Mouse (Mus musculus): ENCODE measurements around the gene Sf3b1. TPM values are rescaled to one million over a fixed set of nuclear protein-coding genes. Genes with fewer than 3 reads are reported as not detected.
"Not testable (repeated sequence)": the region's sequence is repeated elsewhere in the genome, so short reads cannot be mapped to it uniquely, and the experiment has no call there.

Gene Sf3b1
- polyA plus RNA-seq, 1 experiment from 2014 or later = 117 TPM

GRCm38 (mm10) chr1:54966858-54967257, 60.4 kb downstream of the Sf3b1 start:
- peak; percentile 26 for DNase-seq
- TF ChIP-seq EP300 (IDR thresholded peaks at IDR 0.05; ENCODE audit: low read depth) (no peak), CTCF (IDR thresholded peaks at IDR 0.05; ENCODE audit: low read depth) (no peak)
- WGBS (ENCODE audit: insufficient replicate concordance) = 85% methylated on average over 3 of the region's 3 CpGs
- peak; percentile 79 for ATAC-seq
- no peaks in the 10 kb centered on the region for H3K36me3 ChIP-seq (replicated peaks; ENCODE audit: insufficient read depth, low read length)
- no peaks in the 10 kb centered on the region for H3K9me3 ChIP-seq (ENCODE audit: low read length)
- no peak overlapping the region for H3K9ac ChIP-seq (replicated peaks)
- no peak overlapping the region for H3K4me2 ChIP-seq (ENCODE audit: low read depth, low read length)
- no peak overlapping the region for H3K27ac ChIP-seq (ENCODE audit: low read depth)
- no peak overlapping the region for H3K4me3 ChIP-seq (ENCODE audit: low read depth, low read length)
- H3K27me3 ChIP-seq (ENCODE audit: insufficient read depth, low read length) = no peaks in the 10 kb centered on the region
- no peaks in the 10 kb centered on the region for H3K4me1 ChIP-seq (ENCODE audit: insufficient read depth)

GRCm38 (mm10) chr1:54965159-54965995, 61.9 kb downstream of the Sf3b1 start:
- Histone ChIP-seq H3K9ac (replicated peaks) (no peak overlapping the region), H3K4me3 (ENCODE audit: low read depth, low read length) (no peak overlapping the region), H3K27me3 (ENCODE audit: insufficient read depth, low read length) (no peaks in the 10 kb centered on the region), H3K4me1 (ENCODE audit: insufficient read depth) (no peaks in the 10 kb centered on the region), H3K27ac (ENCODE audit: low read depth) (no peak overlapping the region), H3K36me3 (replicated peaks; ENCODE audit: insufficient read depth, low read length) (no peaks in the 10 kb centered on the region), H3K9me3 (ENCODE audit: low read length) (no peaks in the 10 kb centered on the region), H3K4me2 (ENCODE audit: low read depth, low read length) (no peak overlapping the region)
- TF ChIP-seq EP300 (IDR thresholded peaks at IDR 0.05; ENCODE audit: low read depth) (no peak), CTCF (IDR thresholded peaks at IDR 0.05; ENCODE audit: low read depth) (no peak)
- 76% methylated on average over 11 of the region's 11 CpGs for WGBS (ENCODE audit: insufficient replicate concordance)
- DNase-seq (no peak), ATAC-seq (no peak)

GRCm38 (mm10) chr1:54961724-54962123, 65.6 kb downstream of the Sf3b1 start:
- no peaks in the 10 kb centered on the region for H3K36me3 ChIP-seq (replicated peaks; ENCODE audit: insufficient read depth, low read length)
- DNase-seq = no peak
- H3K9ac ChIP-seq (replicated peaks) = no peak overlapping the region
- H3K4me1 ChIP-seq (ENCODE audit: insufficient read depth) = no peaks in the 10 kb centered on the region
- no peak for TF ChIP-seq CTCF (IDR thresholded peaks at IDR 0.05; ENCODE audit: low read depth)
- no peak for TF ChIP-seq EP300 (IDR thresholded peaks at IDR 0.05; ENCODE audit: low read depth)
- H3K27me3 ChIP-seq (ENCODE audit: insufficient read depth, low read length) = no peaks in the 10 kb centered on the region
- WGBS (ENCODE audit: insufficient replicate concordance) = 86% methylated on average over 9 of the region's 9 CpGs
- no peak for ATAC-seq
- no peak overlapping the region for H3K4me3 ChIP-seq (ENCODE audit: low read depth, low read length)
- no peak overlapping the region for H3K27ac ChIP-seq (ENCODE audit: low read depth)
- no peak overlapping the region for H3K4me2 ChIP-seq (ENCODE audit: low read depth, low read length)
- no peaks in the 10 kb centered on the region for H3K9me3 ChIP-seq (ENCODE audit: low read length)

GRCm38 (mm10) chr1:54960613-54961165, 66.6 kb downstream of the Sf3b1 start:
- DNase-seq = no peak
- 79% methylated on average over 9 of the region's 9 CpGs for WGBS (ENCODE audit: insufficient replicate concordance)

GRCm38 (mm10) chr1:54958525-54958924, 68.8 kb downstream of the Sf3b1 start:
- WGBS (ENCODE audit: insufficient replicate concordance) = 54% methylated on average over 3 of the region's 3 CpGs
- no peak overlapping the region for H3K9ac ChIP-seq (replicated peaks)
- H3K9me3 ChIP-seq (ENCODE audit: low read length) = no peaks in the 10 kb centered on the region
- ATAC-seq = no peak
- TF ChIP-seq EP300 (IDR thresholded peaks at IDR 0.05; ENCODE audit: low read depth) (no peak), CTCF (IDR thresholded peaks at IDR 0.05; ENCODE audit: low read depth) (peak; percentile 52)
- H3K27me3 ChIP-seq (ENCODE audit: insufficient read depth, low read length) = no peaks in the 10 kb centered on the region
- no peak for DNase-seq
- no peaks in the 10 kb centered on the region for H3K4me1 ChIP-seq (ENCODE audit: insufficient read depth)
- no peak overlapping the region for H3K27ac ChIP-seq (ENCODE audit: low read depth)
- no peak overlapping the region for H3K4me3 ChIP-seq (ENCODE audit: low read depth, low read length)
- no peaks in the 10 kb centered on the region for H3K36me3 ChIP-seq (replicated peaks; ENCODE audit: insufficient read depth, low read length)
- no peak overlapping the region for H3K4me2 ChIP-seq (ENCODE audit: low read depth, low read length)

More at GRCm38 (mm10) chr1:54960613-54961165, 66.6 kb downstream of the Sf3b1 start:
- H3K27me3 ChIP-seq (ENCODE audit: insufficient read depth, low read length) = no peaks in the 10 kb centered on the region
- H3K27ac ChIP-seq (ENCODE audit: low read depth) = no peak overlapping the region
- no peaks in the 10 kb centered on the region for H3K9me3 ChIP-seq (ENCODE audit: low read length)
- no peak for ATAC-seq
- no peak overlapping the region for H3K9ac ChIP-seq (replicated peaks)
- no peak overlapping the region for H3K4me3 ChIP-seq (ENCODE audit: low read depth, low read length)
- TF ChIP-seq EP300 (IDR thresholded peaks at IDR 0.05; ENCODE audit: low read depth) (no peak), CTCF (IDR thresholded peaks at IDR 0.05; ENCODE audit: low read depth) (no peak)
- H3K4me1 ChIP-seq (ENCODE audit: insufficient read depth) = no peaks in the 10 kb centered on the region
- no peaks in the 10 kb centered on the region for H3K36me3 ChIP-seq (replicated peaks; ENCODE audit: insufficient read depth, low read length)
- H3K4me2 ChIP-seq (ENCODE audit: low read depth, low read length) = no peak overlapping the region

GRCm38 (mm10) chr1:54956995-54957394, 70.3 kb downstream of the Sf3b1 start:
- not testable (repeated sequence) for ATAC-seq

More at GRCm38 (mm10) chr1:54956995-54957394, 70.3 kb downstream of the Sf3b1 start:
- not testable (repeated sequence) for DNase-seq; H3K27ac ChIP-seq (ENCODE audit: low read depth); H3K27me3 ChIP-seq (ENCODE audit: insufficient read depth, low read length); H3K4me1 ChIP-seq (ENCODE audit: insufficient read depth); H3K4me3 ChIP-seq (ENCODE audit: low read depth, low read length); H3K4me2 ChIP-seq (ENCODE audit: low read depth, low read length); H3K36me3 ChIP-seq (replicated peaks; ENCODE audit: insufficient read depth, low read length); H3K9me3 ChIP-seq (ENCODE audit: low read length); H3K9ac ChIP-seq (replicated peaks)
- 84% methylated on average over 11 of the region's 14 CpGs for WGBS (ENCODE audit: insufficient replicate concordance)

Data from liver, postnatal 0 days (tissue).